Mouse (Mus musculus): ENCODE data around the gene Lrrc49.

Gene Lrrc49

GRCm38 (mm10) chr9:60672568-60672967, 15.4 kb downstream of the Lrrc49 start:
- no peak for DNase-seq

- peak; percentile 76 for DNase-seq
These were observed 19.1 kb downstream of the Lrrc49 start for GRCm38 (mm10) chr9:60668886-60669285.

- no peak for DNase-seq
These were observed 22.4 kb downstream of the Lrrc49 start for GRCm38 (mm10) chr9:60665535-60665934.

DNA sequence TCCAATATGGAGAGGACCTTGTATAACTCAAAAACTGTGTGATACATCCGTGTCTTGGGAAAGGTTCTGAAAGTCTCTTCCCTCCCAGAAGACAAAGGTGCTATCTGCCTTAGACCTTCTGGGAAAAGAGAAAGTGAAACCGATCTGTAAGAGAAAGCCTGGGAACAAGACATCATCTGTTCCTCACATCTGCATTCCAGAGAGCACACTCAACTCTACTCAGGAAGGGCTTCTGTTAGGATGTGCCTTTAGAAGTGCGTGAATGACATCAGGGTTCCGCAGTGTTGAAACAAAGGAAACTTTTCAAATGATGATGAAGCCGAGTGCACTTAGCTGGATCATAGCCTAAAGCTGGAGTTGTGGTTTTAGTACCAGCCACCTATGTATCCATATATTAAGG, 23.1 kb downstream of the Lrrc49 start:
- DNase-seq, result peak; percentile 30

DNA sequence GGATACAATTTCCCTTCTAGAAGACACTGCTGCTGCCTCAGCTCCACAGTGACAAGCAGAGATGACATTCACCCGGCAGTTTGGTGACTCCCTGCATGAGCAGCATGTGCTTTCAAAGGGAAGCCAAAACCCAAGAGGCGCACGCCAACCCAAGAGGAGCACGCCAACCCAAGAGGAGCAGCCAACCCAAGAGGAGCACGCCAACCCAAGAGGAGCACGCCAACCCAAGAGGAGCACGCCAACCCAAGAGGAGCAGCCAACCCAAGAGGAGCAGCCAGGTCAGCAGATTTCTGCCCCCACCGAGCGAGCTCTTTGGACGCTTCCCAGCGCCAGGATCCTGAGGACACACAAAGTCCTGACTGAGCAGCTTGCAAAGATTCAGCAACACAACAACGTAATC, 23.6 kb downstream of the Lrrc49 start:
- peak; percentile 96 for DNase-seq

DNA sequence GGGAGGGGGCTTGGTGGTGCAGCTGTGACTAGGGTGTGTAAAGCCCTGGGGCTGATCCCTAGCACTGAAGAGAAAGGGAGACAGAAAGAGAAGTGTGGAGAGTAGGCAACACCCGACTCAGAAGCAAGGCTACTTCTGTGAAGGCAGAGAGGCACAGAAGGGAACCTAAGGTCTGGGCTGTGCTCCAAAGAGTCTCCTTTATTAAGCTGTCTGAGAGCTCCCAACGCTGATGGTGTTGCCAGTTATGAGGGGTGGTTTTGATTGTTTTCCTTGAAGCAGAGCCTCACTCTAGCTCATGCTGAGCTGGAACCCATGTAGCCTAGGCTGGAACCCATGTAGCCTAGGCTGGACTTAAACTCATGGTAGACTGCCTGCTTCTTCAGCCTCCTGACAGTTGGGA, 25.0 kb downstream of the Lrrc49 start:
- DNase-seq, result peak; percentile 60

DNA sequence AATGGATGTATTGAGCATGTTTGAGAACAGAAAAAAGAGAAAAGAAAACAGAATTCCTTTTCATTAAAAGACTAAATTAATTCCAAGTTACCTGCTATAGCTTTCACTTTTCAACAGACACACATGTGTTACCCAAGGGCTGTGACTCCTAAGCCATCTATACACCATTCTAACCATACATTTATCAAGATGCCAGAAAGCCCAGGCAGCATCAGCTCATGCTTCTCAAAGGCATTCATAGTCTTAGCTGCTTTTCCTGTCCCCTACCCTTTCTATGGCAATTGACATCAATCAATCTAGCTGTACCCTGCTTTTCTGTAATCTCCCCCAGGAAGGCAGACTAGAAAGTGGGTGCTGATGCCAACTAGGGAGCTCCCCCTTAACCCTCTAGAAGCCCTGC, 34.4 kb downstream of the Lrrc49 start:
- DNase-seq, result no peak

GRCm38 (mm10) chr9:60653137-60653536, 34.8 kb downstream of the Lrrc49 start:
- DNase-seq, result no peak

DNA sequence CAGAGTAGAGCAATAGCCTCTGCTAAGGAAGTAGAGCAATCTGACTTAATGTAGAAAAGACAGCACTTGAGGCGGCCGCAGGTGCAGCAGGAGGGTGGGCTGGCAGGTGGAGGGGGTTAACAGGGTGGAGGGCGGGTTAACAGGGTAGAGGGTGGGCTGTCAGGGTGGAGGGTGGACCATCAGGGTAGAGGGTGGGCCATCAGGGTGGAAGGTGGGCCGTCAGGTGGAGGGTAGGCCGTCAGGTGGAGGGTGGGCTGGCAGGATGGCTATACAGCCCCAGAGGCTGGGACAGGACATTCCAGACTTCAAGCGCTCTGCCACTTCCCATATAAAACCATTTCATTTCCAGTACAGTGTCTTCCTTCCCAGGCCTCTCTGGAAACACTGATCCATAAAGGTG, 37.7 kb downstream of the Lrrc49 start:
- no peak for DNase-seq

GRCm38 (mm10) chr9:60648981-60649975, 38.7 kb downstream of the Lrrc49 start:
- DNase-seq, result peak; percentile 85

DNA sequence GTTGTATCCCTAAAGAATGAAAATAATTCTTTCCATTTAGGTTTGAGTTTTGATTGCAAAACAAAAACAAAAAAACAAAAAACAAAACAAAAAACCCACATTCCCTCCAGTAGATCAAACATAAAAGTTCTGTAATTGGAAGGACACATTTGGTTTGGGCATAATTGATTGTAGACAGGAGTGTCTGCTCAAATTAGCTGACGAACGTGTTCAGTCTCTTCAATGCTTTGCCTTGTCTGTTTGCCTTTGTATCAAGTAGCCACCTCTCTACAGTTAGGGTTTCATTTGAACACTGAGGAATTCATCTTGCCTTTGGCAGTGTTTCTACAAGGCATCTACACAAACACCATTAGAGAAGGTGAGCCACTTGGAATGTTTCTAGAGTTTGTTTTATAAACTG, 54.4 kb downstream of the Lrrc49 start:
- DNase-seq, result no peak

DNA sequence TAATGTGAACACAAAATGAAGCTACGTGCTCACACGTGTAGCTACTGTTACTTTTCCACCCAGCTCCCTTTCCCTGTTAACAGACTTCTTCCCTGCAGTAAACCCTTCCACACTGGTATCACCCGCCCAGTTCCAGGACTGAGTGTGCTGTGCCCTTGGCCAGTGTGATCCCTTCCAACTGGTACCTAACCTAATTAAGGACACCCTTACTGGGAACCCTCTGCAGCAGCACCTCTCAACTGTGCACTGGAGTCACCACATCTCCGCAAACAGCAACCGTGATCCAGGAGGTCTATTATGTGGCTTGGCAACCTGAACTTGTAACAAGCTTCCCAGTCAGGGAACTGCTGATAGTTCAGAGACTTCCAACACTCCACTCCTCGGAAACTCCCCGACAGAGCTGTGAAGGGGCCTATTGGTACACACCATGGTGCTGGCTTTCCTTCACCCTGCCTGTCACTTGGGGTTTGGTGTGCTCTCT, 61.6 kb downstream of the Lrrc49 start:
- peak; percentile 83 for DNase-seq

DNA sequence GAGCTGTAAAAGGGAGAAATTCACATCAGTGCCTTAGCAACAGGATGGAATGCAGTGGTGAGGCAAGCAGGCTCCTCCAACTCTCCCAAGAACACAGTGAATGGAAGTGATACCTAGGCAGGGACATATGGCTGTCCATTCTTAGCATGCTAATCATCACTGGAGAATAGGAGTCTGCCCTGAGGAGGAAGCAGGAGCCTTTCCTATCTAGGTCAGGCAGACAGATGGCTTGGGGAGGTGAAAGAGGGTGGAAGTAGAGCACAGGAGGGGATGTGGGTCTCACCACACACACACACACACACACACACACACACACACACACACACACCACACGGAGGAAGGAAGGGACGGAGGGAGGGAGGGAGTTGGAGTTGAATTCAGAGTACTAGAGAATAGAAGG, 62.1 kb downstream of the Lrrc49 start:
- peak; percentile 93 for DNase-seq

DNA sequence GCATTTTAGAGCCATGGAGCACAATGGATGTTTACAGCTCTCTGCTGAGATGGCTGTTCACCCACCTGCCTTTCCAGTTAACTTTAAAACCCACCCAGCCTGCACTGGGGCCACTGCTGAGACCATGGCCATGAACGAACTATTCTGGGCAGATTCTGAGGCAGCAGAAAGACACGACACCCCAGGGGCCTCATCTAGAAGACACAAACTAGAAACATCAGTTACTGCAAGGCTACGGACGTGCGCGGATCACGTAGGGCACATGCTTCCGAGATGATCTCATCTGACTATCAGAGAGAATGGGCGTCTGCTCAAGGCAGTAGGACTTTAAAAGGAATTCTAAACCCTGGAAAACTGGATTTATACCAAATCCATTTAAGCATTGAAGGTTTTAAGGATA, 71.0 kb downstream of the Lrrc49 start:
- DNase-seq, result no peak

DNA sequence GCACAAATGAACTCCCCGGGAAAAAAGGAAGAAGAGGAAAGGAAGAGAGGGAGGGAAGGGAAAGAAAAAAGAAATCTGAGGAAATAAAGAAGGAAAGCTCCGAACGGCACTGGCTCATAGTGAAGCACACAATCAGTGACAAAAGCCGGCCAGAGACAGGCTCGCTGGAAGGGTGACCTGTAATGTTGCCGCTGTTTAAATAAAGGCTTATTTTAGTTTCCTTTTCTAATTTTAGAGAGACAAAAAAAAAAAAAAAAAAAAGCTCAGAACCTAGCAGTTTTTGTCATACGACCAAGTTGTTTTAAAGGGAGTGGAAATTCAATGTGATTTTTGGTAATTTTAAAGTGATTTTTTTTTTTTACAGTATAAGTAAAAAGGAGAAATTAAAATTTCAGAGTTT, 71.6 kb downstream of the Lrrc49 start:
- no peak for DNase-seq

GRCm38 (mm10) chr9:60612260-60612659, 75.7 kb downstream of the Lrrc49 start:
- no peak for DNase-seq

DNA sequence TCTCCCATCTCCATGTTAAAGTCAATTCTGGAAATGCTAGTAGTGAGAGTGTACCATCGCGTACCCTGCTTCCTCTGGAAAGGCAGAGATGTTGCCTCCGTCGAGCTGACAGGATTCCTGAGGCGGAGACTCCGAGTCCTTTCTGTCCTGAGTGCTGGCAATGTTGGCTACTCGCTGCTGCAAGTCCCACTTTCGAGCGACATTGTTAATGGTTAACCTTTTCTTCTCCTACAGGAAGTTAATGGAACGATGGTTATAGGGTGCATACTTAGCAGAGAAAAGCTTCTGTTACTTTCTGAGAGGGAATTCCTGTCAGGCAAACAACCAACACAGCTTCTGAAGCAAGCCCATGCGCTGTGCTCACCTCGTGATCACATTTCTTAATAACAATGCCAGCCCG, 77.8 kb downstream of the Lrrc49 start:
- no peak for DNase-seq

DNA sequence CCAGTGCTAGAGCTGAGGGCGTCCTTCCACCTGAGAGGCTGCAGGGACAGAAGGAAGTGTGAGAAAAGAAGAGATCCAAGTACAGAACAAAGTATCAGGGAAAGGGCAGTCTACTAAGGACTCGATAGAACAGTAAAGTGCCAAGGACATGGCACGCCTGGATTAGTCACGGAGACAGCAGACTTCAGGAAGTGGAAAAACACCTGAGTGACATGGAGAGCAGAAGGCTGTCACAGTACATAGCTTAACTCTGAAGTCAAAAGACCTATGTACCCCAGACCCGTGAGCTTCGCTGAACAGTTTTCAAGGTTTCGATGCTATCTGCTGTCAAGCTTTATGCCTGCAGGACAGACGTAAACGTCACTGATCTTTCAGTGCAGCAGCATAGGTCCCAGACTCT, 79.1 kb downstream of the Lrrc49 start:
- no peak for DNase-seq

- DNase-seq, result peak; percentile 56
These were observed 79.9 kb downstream of the Lrrc49 start for GRCm38 (mm10) chr9:60608086-60608485.

- peak; percentile 60 for DNase-seq
These were observed 83.0 kb downstream of the Lrrc49 start for GRCm38 (mm10) chr9:60604971-60605370.

GRCm38 (mm10) chr9:60601936-60602335, 86.0 kb downstream of the Lrrc49 start:
- DNase-seq, result no peak

DNA sequence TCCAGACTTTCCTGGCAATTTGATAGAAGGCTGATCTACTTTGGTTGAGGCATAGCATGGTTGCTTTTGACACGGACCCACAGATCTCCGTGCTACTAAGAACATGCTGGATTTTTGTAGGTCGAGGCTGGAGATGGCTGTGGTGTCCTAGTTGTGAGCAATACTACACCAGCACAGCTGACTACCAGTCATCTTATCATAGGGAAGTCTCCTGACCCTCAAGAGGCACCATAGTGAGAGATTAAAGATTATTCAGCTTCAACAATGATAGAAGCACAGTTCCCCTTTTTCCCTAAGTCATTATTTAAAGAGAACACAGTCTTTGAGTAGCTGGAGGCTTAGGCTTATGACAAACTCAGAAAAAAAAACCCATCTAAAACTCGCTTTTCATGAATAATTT, 87.7 kb downstream of the Lrrc49 start:
- no peak for DNase-seq

DNA sequence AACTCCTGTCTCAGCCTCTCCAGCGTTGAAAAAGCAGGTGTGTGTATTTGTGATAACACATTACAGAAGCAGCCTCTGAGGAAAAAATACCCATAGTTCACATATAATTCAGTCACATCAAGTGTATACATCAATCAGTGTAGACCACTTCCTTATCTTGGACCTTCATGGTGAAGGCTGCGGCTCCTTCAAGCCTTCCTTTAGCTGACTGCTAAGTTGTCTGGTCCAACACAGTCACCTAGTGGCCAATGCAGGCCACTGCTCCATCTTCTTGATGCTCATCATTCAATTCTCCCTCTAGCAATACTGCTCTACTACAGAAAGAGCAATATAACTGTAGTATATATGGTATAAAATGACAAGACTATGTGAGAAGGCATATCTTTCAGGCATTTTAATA, 88.5 kb downstream of the Lrrc49 start:
- no peak for DNase-seq

GRCm38 (mm10) chr9:60595406-60595805, 92.6 kb downstream of the Lrrc49 start:
- DNase-seq, result no peak

GRCm38 (mm10) chr9:60592974-60593373, 95.0 kb downstream of the Lrrc49 start:
- DNase-seq, result peak; percentile 74

All from cerebellum, adult 9-11 months (tissue).